Mouse (Mus musculus) heart, embryonic 16.5 days (tissue): ENCODE data around the gene Crygd. TPM values are rescaled to one million over a fixed set of nuclear protein-coding genes. Genes with fewer than 3 reads are reported as not detected.

Experiments used
- ATAC-seq: fragments of 200-750 bp; cut with Nextera tagmentation; replicated peaks from 2 replicates; pipeline ENCODE4 v1.8.0; 2017; ENCODE audit warnings: moderate number of reproducible peaks; ENCODE audit not compliant: insufficient read depth, low FRiP score; ENCODE audit errors: extremely low read depth
- H3K27ac ChIP-seq: fragments of 300-500 bp; sonication (generic); 2 replicates; pipeline ENCODE4 v1.5.1; 2014; ENCODE audit warnings: mild to moderate bottlenecking, low read length, control low read depth, moderate library complexity
- H3K27me3 ChIP-seq: fragments of 300-500 bp; sonication (generic); 2 replicates; pipeline ENCODE4 v1.6.1; 2014; ENCODE audit warnings: low read length, mixed read lengths; ENCODE audit not compliant: control insufficient read depth, insufficient read depth
- H3K36me3 ChIP-seq: fragments of 300-500 bp; sonication (generic); 2 replicates; pipeline ENCODE4 v1.6.1; 2014; ENCODE audit not compliant: control insufficient read depth, insufficient read depth
- H3K4me1 ChIP-seq: fragments of 300-500 bp; sonication (generic); 2 replicates; pipeline ENCODE4 v1.6.1; 2014; ENCODE audit warnings: low read length, mixed read lengths; ENCODE audit not compliant: control insufficient read depth, insufficient read depth
- H3K4me2 ChIP-seq: fragments of 300-500 bp; sonication (generic); 2 replicates; pipeline ENCODE4 v1.6.1; 2014; ENCODE audit warnings: low read depth, mild to moderate bottlenecking, control low read depth, low read length
- H3K4me3 ChIP-seq: fragments of 300-500 bp; sonication (generic); 2 replicates; pipeline ENCODE4 v1.5.1; 2014; ENCODE audit warnings: mild to moderate bottlenecking, control low read depth, low read length
- H3K9ac ChIP-seq: fragments of 300-500 bp; sonication (generic); 2 replicates; pipeline ENCODE4 v1.6.1; 2014; ENCODE audit warnings: low read length, control low read depth
- H3K9me3 ChIP-seq: fragments of 300-500 bp; sonication (generic); replicated peaks from 2 replicates; pipeline ENCODE4 v1.6.1; 2016; ENCODE audit warnings: low read length; ENCODE audit not compliant: control insufficient read depth
- WGBS: fragments of 180-500 bp; shearing (Covaris S2); extraction: QIAGEN DNeasy Blood & Tissue Kit; methylation state at CpG from one replicate; pipeline ENCODE4 v1.1.7; 2014; 5-methylcytosine and 5-hydroxymethylcytosine counted together
- polyA plus RNA-seq: library from polyadenylated mRNA; unstranded; fragments of >200 nt; fragmentation: Nextera tagmentation; extraction: Ambion mirVana; gene quantifications from 2 replicates; pipeline ENCODE4 v1.2.1, GENCODE M21; 2015

The Crygd gene
- polyA plus RNA-seq, 1 experiment from 2014 or later: not detected

GRCm38 (mm10) chr1:65091566-65091965, 28.3 kb upstream of the Crygd start:
- WGBS: 87% methylated on average over 3 of the region's 3 CpGs
- Histone ChIP-seq H3K27me3 (no peaks in the 10 kb centered on the region), H3K4me1 (no peaks in the 10 kb centered on the region), H3K27ac (no peak overlapping the region), H3K4me3 (no peak overlapping the region), H3K9me3 (no peaks in the 10 kb centered on the region), H3K9ac (no peak overlapping the region), H3K4me2 (no peak overlapping the region), H3K36me3 (no peaks in the 10 kb centered on the region)
- ATAC-seq: no peak

GRCm38 (mm10) chr1:65090370-65090769, 27.1 kb upstream of the Crygd start:
- WGBS: 46% methylated on average over 2 of the region's 2 CpGs
- Histone ChIP-seq H3K27me3 (no peaks in the 10 kb centered on the region), H3K9me3 (no peaks in the 10 kb centered on the region), H3K36me3 (no peaks in the 10 kb centered on the region), H3K4me2 (no peak overlapping the region), H3K27ac (no peak overlapping the region), H3K9ac (no peak overlapping the region), H3K4me1 (no peaks in the 10 kb centered on the region), H3K4me3 (no peak overlapping the region)
- ATAC-seq: no peak

GRCm38 (mm10) chr1:65088567-65089356, 25.5 kb upstream of the Crygd start:
- no peaks in the 10 kb centered on the region for H3K27me3 ChIP-seq
- no peaks in the 10 kb centered on the region for H3K9me3 ChIP-seq
- H3K36me3 ChIP-seq: no peaks in the 10 kb centered on the region
- no peak overlapping the region for H3K27ac ChIP-seq
- no peak overlapping the region for H3K4me2 ChIP-seq
- H3K4me1 ChIP-seq: no peaks in the 10 kb centered on the region
- no peak overlapping the region for H3K9ac ChIP-seq
- no peak for ATAC-seq
- WGBS: 61% methylated on average over 6 of the region's 6 CpGs
- H3K4me3 ChIP-seq: no peak overlapping the region

GRCm38 (mm10) chr1:65082188-65082587, 18.9 kb upstream of the Crygd start, which contains the start of gene Crygb:
TSS of gene Crygb (minus strand) at chr1:65082288.
- H3K4me1 ChIP-seq: no peaks in the 10 kb centered on the region
- ATAC-seq: no peak
- H3K9me3 ChIP-seq: 0 out of 2 replicates have a peak, but pooled peaks cover 2% of the 10 kb centered on the region
- H3K9ac ChIP-seq: no peak within 1 kb of the TSS
- WGBS: 44% methylated on average over 7 of the region's 7 CpGs
- H3K4me3 ChIP-seq: no peak within 1 kb of the TSS
- H3K36me3 ChIP-seq: no peaks in the 10 kb centered on the region
- H3K27ac ChIP-seq: no peak within 1 kb of the TSS
- H3K4me2 ChIP-seq: no peak within 1 kb of the TSS
- H3K27me3 ChIP-seq: no peaks in the 10 kb centered on the region

- no peak overlapping the region for H3K4me2 ChIP-seq
- WGBS: 14% methylated on average over 5 of the region's 5 CpGs
- no peak for ATAC-seq
- H3K9me3 ChIP-seq: 0 out of 2 replicates have a peak, but pooled peaks cover 2% of the 10 kb centered on the region
- H3K4me1 ChIP-seq: no peaks in the 10 kb centered on the region
- H3K36me3 ChIP-seq: no peaks in the 10 kb centered on the region
- no peak overlapping the region for H3K4me3 ChIP-seq
- H3K27ac ChIP-seq: no peak overlapping the region
- H3K27me3 ChIP-seq: no peaks in the 10 kb centered on the region
- no peak overlapping the region for H3K9ac ChIP-seq
Observed at GRCm38 (mm10) chr1:65075607-65076006, 12.4 kb upstream of the Crygd start.

GRCm38 (mm10) chr1:65073589-65073988, 10.3 kb upstream of the Crygd start, which contains the start of gene Crygc:
TSS of gene Crygc (minus strand) at chr1:65073689.
- no peaks in the 10 kb centered on the region for H3K36me3 ChIP-seq
- H3K9me3 ChIP-seq: 0 out of 2 replicates have a peak, but pooled peaks cover 2% of the 10 kb centered on the region
- no peak within 1 kb of the TSS for H3K4me3 ChIP-seq
- H3K9ac ChIP-seq: no peak within 1 kb of the TSS
- no peaks in the 10 kb centered on the region for H3K27me3 ChIP-seq
- ATAC-seq: no peak
- H3K4me1 ChIP-seq: no peaks in the 10 kb centered on the region
- H3K4me2 ChIP-seq: no peak within 1 kb of the TSS
- no peak within 1 kb of the TSS for H3K27ac ChIP-seq
- WGBS: 71% methylated on average over 6 of the region's 6 CpGs

- no peak overlapping the region for H3K4me2 ChIP-seq
- ATAC-seq: no peak
- no peak overlapping the region for H3K27ac ChIP-seq
- H3K36me3 ChIP-seq: no peaks in the 10 kb centered on the region
- no peaks in the 10 kb centered on the region for H3K4me1 ChIP-seq
- H3K4me3 ChIP-seq: no peak overlapping the region
- no peak overlapping the region for H3K9ac ChIP-seq
- no peaks in the 10 kb centered on the region for H3K9me3 ChIP-seq
- H3K27me3 ChIP-seq: no peaks in the 10 kb centered on the region
Observed at GRCm38 (mm10) chr1:65067842-65068241, 4.6 kb upstream of the Crygd start.

- H3K36me3 ChIP-seq: no peaks in the 10 kb centered on the region
- no peaks in the 10 kb centered on the region for H3K9me3 ChIP-seq
- H3K9ac ChIP-seq: no peak overlapping the region
- no peak overlapping the region for H3K27ac ChIP-seq
- no peak overlapping the region for H3K4me2 ChIP-seq
- WGBS: 88% methylated on average over 15 of the region's 15 CpGs
- no peaks in the 10 kb centered on the region for H3K4me1 ChIP-seq
- H3K4me3 ChIP-seq: no peak overlapping the region
- no peak for ATAC-seq
- no peaks in the 10 kb centered on the region for H3K27me3 ChIP-seq
Observed at GRCm38 (mm10) chr1:65064201-65064600, 949 bp upstream of the Crygd start.

- Histone ChIP-seq H3K27me3 (no peaks in the 10 kb centered on the region), H3K4me2 (no peak overlapping the region), H3K27ac (no peak overlapping the region), H3K9ac (no peak overlapping the region), H3K4me3 (no peak overlapping the region), H3K9me3 (no peaks in the 10 kb centered on the region), H3K36me3 (no peaks in the 10 kb centered on the region), H3K4me1 (no peaks in the 10 kb centered on the region)
- no peak for ATAC-seq
- WGBS: 10% methylated on average over 2 of the region's 2 CpGs
Observed at GRCm38 (mm10) chr1:65052140-65052539, 11.1 kb downstream of the Crygd start.
